Mouse (Mus musculus) forebrain, embryonic 11.5 days (tissue): ENCODE results near the gene Cxcl17. TPM values are rescaled to one million over a fixed set of nuclear protein-coding genes. Genes with fewer than 3 reads are reported as not detected.

ENCODE experiments used
- ATAC-seq: fragments of 200-750 bp; cut with Nextera tagmentation; replicated peaks from 2 replicates; pipeline ENCODE4 v1.8.0; 2017; ENCODE audit warnings: moderate TSS enrichment; ENCODE audit not compliant: low FRiP score
- DNase-seq: peaks from one replicate; pipeline ENCODE4 v3.0.0-alpha.2; 2017; ENCODE audit warnings: low spot score
- H3K27ac ChIP-seq: fragments of 300-500 bp; sonication (generic); 2 replicates; pipeline ENCODE4 v1.5.1; 2014; ENCODE audit warnings: low read depth, low read length
- H3K27me3 ChIP-seq: fragments of 300-500 bp; sonication (generic); 2 replicates; pipeline ENCODE4 v1.6.1; 2014; ENCODE audit warnings: mild to moderate bottlenecking, low read length, mixed read lengths; ENCODE audit not compliant: control insufficient read depth, insufficient read depth
- H3K36me3 ChIP-seq: fragments of 300-500 bp; sonication (generic); 2 replicates; pipeline ENCODE4 v1.6.1; 2014; ENCODE audit warnings: mild to moderate bottlenecking, low read length, moderate library complexity, mixed read lengths; ENCODE audit not compliant: control insufficient read depth, insufficient read depth
- H3K4me1 ChIP-seq: fragments of 300-500 bp; sonication (generic); replicated peaks from 2 replicates; pipeline ENCODE4 v1.6.1; 2014; ENCODE audit warnings: low read length, mixed read lengths; ENCODE audit not compliant: control insufficient read depth, insufficient read depth
- H3K4me2 ChIP-seq: fragments of 300-500 bp; sonication (generic); 2 replicates; pipeline ENCODE4 v1.6.1; 2014; ENCODE audit warnings: low read depth, mild to moderate bottlenecking, low read length, moderate library complexity, mixed read lengths; ENCODE audit not compliant: severe bottlenecking
- H3K4me3 ChIP-seq: fragments of 300-500 bp; sonication (generic); 2 replicates; pipeline ENCODE4 v1.5.1; 2014; ENCODE audit warnings: low read depth, low read length
- H3K9ac ChIP-seq: fragments of 300-500 bp; sonication (generic); 2 replicates; pipeline ENCODE4 v1.6.1; 2014; ENCODE audit warnings: low read length
- H3K9me3 ChIP-seq: fragments of 300-500 bp; sonication (generic); 2 replicates; pipeline ENCODE4 v1.6.1; 2016; ENCODE audit warnings: low read length, mixed read lengths; ENCODE audit not compliant: control insufficient read depth
- WGBS: fragments of 180-500 bp; shearing (Covaris S2); extraction: QIAGEN DNeasy Blood & Tissue Kit; methylation state at CpG from one replicate; pipeline ENCODE4 v1.1.7; 2014; 5-methylcytosine and 5-hydroxymethylcytosine counted together
- polyA plus RNA-seq: library from polyadenylated mRNA; unstranded; fragments of >200 nt; fragmentation: Nextera tagmentation; extraction: Ambion mirVana; gene quantifications from 2 replicates; pipeline ENCODE4 v1.2.1, GENCODE M21; 2014

Cxcl17 gene
- polyA plus RNA-seq, 1 experiment from 2014 or later = 0.69 TPM

DNA sequence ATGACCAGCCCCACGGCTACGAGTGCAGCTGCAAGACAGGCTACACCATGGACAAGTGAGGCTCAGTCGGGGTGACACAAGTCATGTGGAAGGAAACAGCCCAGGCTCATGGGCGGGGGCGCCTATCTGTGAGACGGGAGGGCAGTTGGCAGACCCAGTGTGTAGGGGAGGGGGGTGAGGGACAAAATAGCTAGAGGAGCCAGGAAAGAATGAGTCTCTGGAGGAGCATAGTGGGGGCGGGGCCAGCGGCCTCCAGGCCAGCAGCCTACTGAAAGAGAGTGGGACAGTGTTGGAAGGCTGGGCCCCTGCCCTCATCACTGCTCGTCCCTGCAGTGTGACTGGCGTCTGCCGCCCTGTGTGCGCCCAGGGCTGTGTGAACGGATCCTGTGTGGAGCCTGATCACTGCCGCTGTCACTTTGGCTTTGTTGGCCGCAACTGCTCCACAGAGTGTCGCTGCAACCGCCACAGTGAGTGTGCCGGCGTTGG lies 53.9 kb downstream of the Cxcl17 start:
- H3K27ac ChIP-seq = no peak overlapping the region
- DNase-seq = no peak
- 0 out of 2 replicates have a peak, but pooled peaks have one; percentile 63 for ATAC-seq
- H3K9ac ChIP-seq = no peak overlapping the region
- H3K4me2 ChIP-seq = no peak overlapping the region
- no peaks in the 10 kb centered on the region for H3K4me1 ChIP-seq
- H3K4me3 ChIP-seq = no peak overlapping the region
- WGBS = 71% methylated on average over 19 of the region's 19 CpGs
- no peaks in the 10 kb centered on the region for H3K9me3 ChIP-seq
- H3K27me3 ChIP-seq = no peaks in the 10 kb centered on the region
- no peaks in the 10 kb centered on the region; the same call in 1 of the 2 replicates for H3K36me3 ChIP-seq

Other genes starting within 250 kb of the Cxcl17 start
- gene Pou2f2, start 233.2 kb downstream of the Cxcl17 start, polyA plus RNA-seq = 16.8 and 19.9 TPM in 2 replicates
- 11.2 TPM in 2 replicates for gene Dedd2, start 192.3 kb downstream of the Cxcl17 start, polyA plus RNA-seq
- gene Zfp526, start 191.5 kb downstream of the Cxcl17 start, polyA plus RNA-seq = 3.5 and 3.8 TPM in 2 replicates
- 14.0 and 16.6 TPM in 2 replicates for gene Gsk3a, start 175.0 kb downstream of the Cxcl17 start, polyA plus RNA-seq
- gene Erf, start 162.1 kb downstream of the Cxcl17 start, polyA plus RNA-seq = 14.6 and 17.5 TPM in 2 replicates
- 40.3 and 44.2 TPM in 2 replicates for gene Cic, start 145.2 kb downstream of the Cxcl17 start, polyA plus RNA-seq
- gene Pafah1b3, start 114.9 kb downstream of the Cxcl17 start, polyA plus RNA-seq = 298 and 321 TPM in 2 replicates
- gene Prr19, start 111.5 kb downstream of the Cxcl17 start, polyA plus RNA-seq = 1.1 and 1.7 TPM in 2 replicates
- 6.7 and 7.7 TPM in 2 replicates for gene Tmem145, start 106.8 kb downstream of the Cxcl17 start, polyA plus RNA-seq
- 13.8 and 14.6 TPM in 2 replicates for gene Megf8, start 95.7 kb downstream of the Cxcl17 start, polyA plus RNA-seq
- 0.28 TPM in 1 of 2 replicates, not detected in the other for gene Cnfn, start 43.2 kb downstream of the Cxcl17 start, polyA plus RNA-seq
- 3.0 and 3.8 TPM in 2 replicates for gene Lipe, start 14.2 kb downstream of the Cxcl17 start, polyA plus RNA-seq
- gene Ceacam1, start 64.7 kb upstream of the Cxcl17 start, polyA plus RNA-seq = 0.51 and 0.81 TPM in 2 replicates
- gene Ceacam2, start 127.0 kb upstream of the Cxcl17 start, polyA plus RNA-seq = 0.13 TPM in 1 of 2 replicates, not detected in the other
- not detected in 2 replicates for gene Erich4, start 203.0 kb upstream of the Cxcl17 start, polyA plus RNA-seq
- gene Dmac2, start 206.5 kb upstream of the Cxcl17 start, polyA plus RNA-seq = 22.2 and 23.4 TPM in 2 replicates
- 0.29 and 0.99 TPM in 2 replicates for gene B3gnt8, start 213.8 kb upstream of the Cxcl17 start, polyA plus RNA-seq
- 30.5 and 38.0 TPM in 2 replicates for gene Bckdha, start 246.1 kb upstream of the Cxcl17 start, polyA plus RNA-seq
- 52.2 and 56.4 TPM in 2 replicates for gene Exosc5, start 246.3 kb upstream of the Cxcl17 start, polyA plus RNA-seq